Mouse (Mus musculus): ENCODE measurements at regions not wholly inside any gene's neighbourhood (a gene's known extent, or its start where the extent isn't known, plus 50 kb on each side); places are given as distances from the start of the nearest gene placed in this dataset.

DNA sequence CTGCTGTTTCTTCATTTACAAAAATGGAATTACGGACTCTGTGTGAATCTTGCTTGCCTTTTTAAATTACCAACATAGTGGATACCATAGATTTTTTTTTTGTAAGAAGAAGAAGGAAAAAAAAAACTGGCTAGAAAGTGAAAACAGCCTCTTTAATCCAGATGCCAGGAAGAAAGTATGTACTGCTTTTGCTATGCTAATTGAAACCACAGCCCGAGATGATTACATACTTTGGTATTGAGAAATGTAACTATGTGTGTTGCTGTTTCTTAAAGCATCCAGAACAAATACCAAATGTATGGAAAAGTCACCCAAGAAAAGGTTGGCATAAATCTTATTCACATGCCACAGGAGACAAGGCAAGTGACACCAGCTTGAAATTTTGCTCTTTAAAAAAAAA lies 93.2 kb upstream of the Nfe2l3 start:
- no peaks in the 10 kb centered on the region for H3K36me3 ChIP-seq (replicated peaks; ENCODE audit: control insufficient read depth, insufficient read depth, low read depth)
- H3K9me3 ChIP-seq (ENCODE audit: control insufficient read depth, low read length): no peaks in the 10 kb centered on the region
- no peak overlapping the region for H3K4me2 ChIP-seq (ENCODE audit: low read depth)
- DNase-seq (ENCODE audit: low read depth in 3 of 3, low spot score in 3 of 3): no peak
- no peak overlapping the region for H3K9ac ChIP-seq (replicated peaks)
- no peaks in the 10 kb centered on the region for H3K27me3 ChIP-seq (ENCODE audit: control insufficient read depth, insufficient read depth, low read length)
- H3K4me1 ChIP-seq (replicated peaks; ENCODE audit: control insufficient read depth in 2 of 2, insufficient read depth in 2 of 2, low read length in 1 of 2): no peaks in the 10 kb centered on the region
- TF ChIP-seq EP300 (IDR thresholded peaks at IDR 0.05; ENCODE audit: low read depth) (no peak), CTCF (IDR thresholded peaks at IDR 0.05; ENCODE audit: low read depth) (no peak)
- H3K4me3 ChIP-seq (ENCODE audit: insufficient read depth in 1 of 2, low read depth in 2 of 2, low read length in 2 of 2): no peak overlapping the region
- ATAC-seq (ENCODE audit: insufficient read depth): no peak
- 54% methylated on average over 2 of the region's 2 CpGs for WGBS (ENCODE audit: insufficient replicate concordance)
- H3K27ac ChIP-seq: no peak overlapping the region

- no peak for TF ChIP-seq CTCF (IDR thresholded peaks at IDR 0.05; ENCODE audit: low read depth)
- no peak for TF ChIP-seq EP300 (IDR thresholded peaks at IDR 0.05; ENCODE audit: low read depth)
- 68% methylated on average over 9 of the region's 9 CpGs for WGBS (ENCODE audit: insufficient replicate concordance)
- no peak overlapping the region for H3K4me2 ChIP-seq (ENCODE audit: low read depth)
- no peaks in the 10 kb centered on the region for H3K36me3 ChIP-seq (replicated peaks; ENCODE audit: control insufficient read depth, insufficient read depth, low read depth)
- no peaks in the 10 kb centered on the region for H3K27me3 ChIP-seq (ENCODE audit: control insufficient read depth, insufficient read depth, low read length)
- no peak overlapping the region for H3K27ac ChIP-seq
- H3K9ac ChIP-seq (replicated peaks): no peak overlapping the region
- no peaks in the 10 kb centered on the region for H3K4me1 ChIP-seq (replicated peaks; ENCODE audit: control insufficient read depth in 2 of 2, insufficient read depth in 2 of 2, low read length in 1 of 2)
- DNase-seq (ENCODE audit: low read depth in 3 of 3, low spot score in 3 of 3) (no peak), ATAC-seq (ENCODE audit: insufficient read depth) (no peak)
- no peaks in the 10 kb centered on the region for H3K9me3 ChIP-seq (ENCODE audit: control insufficient read depth, low read length)
- no peak overlapping the region for H3K4me3 ChIP-seq (ENCODE audit: insufficient read depth in 1 of 2, low read depth in 2 of 2, low read length in 2 of 2)
Measured at GRCm38 (mm10) chr6:51347721-51348120, 84.7 kb upstream of the Nfe2l3 start.

DNA sequence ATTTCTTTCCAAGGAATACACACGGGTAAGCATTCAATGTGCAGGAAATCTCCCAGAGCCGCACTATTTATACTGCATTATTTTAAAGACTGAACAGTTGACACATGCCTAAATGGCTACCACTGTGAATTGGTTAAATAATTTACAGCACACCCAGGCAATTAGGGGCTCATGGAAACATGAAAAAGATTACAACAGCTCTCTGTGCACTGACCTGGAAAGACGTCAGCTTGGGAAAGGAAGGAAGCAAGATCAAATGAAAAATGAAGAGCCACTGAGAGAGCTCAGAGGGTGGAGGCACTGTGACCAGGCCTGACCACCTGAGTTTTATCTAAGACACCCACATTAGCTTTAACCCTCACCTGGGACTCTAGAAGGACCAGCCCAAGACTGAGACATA lies 82.7 kb upstream of the Nfe2l3 start:
- no peak for ATAC-seq (ENCODE audit: insufficient read depth)
- Histone ChIP-seq H3K9ac (replicated peaks) (no peak overlapping the region), H3K36me3 (replicated peaks; ENCODE audit: control insufficient read depth, insufficient read depth, low read depth) (no peaks in the 10 kb centered on the region), H3K4me3 (ENCODE audit: insufficient read depth in 1 of 2, low read depth in 2 of 2, low read length in 2 of 2) (no peak overlapping the region), H3K27me3 (ENCODE audit: control insufficient read depth, insufficient read depth, low read length) (no peaks in the 10 kb centered on the region), H3K4me1 (replicated peaks; ENCODE audit: control insufficient read depth in 2 of 2, insufficient read depth in 2 of 2, low read length in 1 of 2) (no peaks in the 10 kb centered on the region), H3K4me2 (ENCODE audit: low read depth) (no peak overlapping the region), H3K9me3 (ENCODE audit: control insufficient read depth, low read length) (no peaks in the 10 kb centered on the region), H3K27ac (no peak overlapping the region)
- TF ChIP-seq CTCF (IDR thresholded peaks at IDR 0.05; ENCODE audit: low read depth): no peak
- TF ChIP-seq EP300 (IDR thresholded peaks at IDR 0.05; ENCODE audit: low read depth): no peak
- no peak for DNase-seq (ENCODE audit: low read depth in 3 of 3, low spot score in 3 of 3)
- 52% methylated on average over 3 of the region's 3 CpGs for WGBS (ENCODE audit: insufficient replicate concordance)

DNA sequence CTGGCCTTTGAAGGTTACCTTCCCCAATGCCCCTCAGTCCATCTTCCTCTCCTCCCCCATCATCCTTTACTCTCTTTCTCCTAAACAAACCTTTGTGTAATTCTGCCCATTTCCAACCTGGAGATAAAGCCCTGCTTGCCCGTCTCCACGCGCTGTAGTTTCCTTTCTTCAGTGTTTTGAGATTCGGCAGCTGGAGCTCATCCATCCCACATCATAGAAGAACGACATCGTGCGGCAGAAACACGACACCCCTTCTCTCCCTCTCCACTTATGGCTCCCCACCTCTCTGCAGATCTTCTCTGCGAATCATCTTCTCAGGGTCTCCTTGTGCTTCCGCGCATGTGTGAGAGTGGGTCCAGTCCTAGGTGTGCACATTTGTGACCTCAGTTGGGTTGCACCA lies 77.4 kb upstream of the Nfe2l3 start:
- no peak for TF ChIP-seq EP300 (IDR thresholded peaks at IDR 0.05; ENCODE audit: low read depth)
- no peak for TF ChIP-seq CTCF (IDR thresholded peaks at IDR 0.05; ENCODE audit: low read depth)
- Histone ChIP-seq H3K9ac (replicated peaks) (no peak overlapping the region), H3K27ac (no peak overlapping the region), H3K9me3 (ENCODE audit: control insufficient read depth, low read length) (no peaks in the 10 kb centered on the region), H3K4me3 (ENCODE audit: insufficient read depth in 1 of 2, low read depth in 2 of 2, low read length in 2 of 2) (no peak overlapping the region), H3K27me3 (ENCODE audit: control insufficient read depth, insufficient read depth, low read length) (no peaks in the 10 kb centered on the region), H3K4me2 (ENCODE audit: low read depth) (no peak overlapping the region), H3K36me3 (replicated peaks; ENCODE audit: control insufficient read depth, insufficient read depth, low read depth) (no peaks in the 10 kb centered on the region), H3K4me1 (replicated peaks; ENCODE audit: control insufficient read depth in 2 of 2, insufficient read depth in 2 of 2, low read length in 1 of 2) (no peaks in the 10 kb centered on the region)
- ATAC-seq (ENCODE audit: insufficient read depth) (no peak), DNase-seq (ENCODE audit: low read depth in 3 of 3, low spot score in 3 of 3) (no peak)
- WGBS (ENCODE audit: insufficient replicate concordance): 68% methylated on average over 11 of the region's 11 CpGs

DNA sequence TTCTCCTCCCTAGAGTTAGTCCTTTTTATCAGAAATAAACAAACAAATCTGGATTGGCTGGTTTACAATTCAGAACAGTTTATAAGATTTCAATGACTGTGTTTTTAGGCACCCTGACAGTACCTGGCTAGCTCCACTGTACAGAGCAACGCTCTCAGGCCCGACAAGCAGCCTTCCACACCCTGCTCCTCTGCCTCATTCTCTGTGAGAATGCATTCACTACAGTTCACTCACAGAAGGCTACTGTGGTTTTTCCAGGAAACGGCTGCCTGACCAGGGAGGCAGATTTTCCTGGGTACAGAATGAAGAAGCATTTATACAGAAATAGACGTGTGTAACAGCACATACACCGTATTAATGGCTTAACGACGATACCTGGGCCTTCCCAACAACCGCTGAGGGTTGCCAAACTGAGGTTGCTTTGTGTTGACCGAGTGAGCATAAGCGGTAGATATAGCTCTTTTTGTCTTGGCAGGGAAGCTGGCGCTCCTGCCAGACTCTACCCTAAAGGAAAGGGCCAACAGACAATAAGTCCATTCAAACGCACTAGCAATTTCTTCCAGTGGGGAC lies 70.8 kb upstream of the Nfe2l3 start:
- no peak overlapping the region for H3K4me2 ChIP-seq (ENCODE audit: low read depth)
- H3K27me3 ChIP-seq (ENCODE audit: control insufficient read depth, insufficient read depth, low read length): no peaks in the 10 kb centered on the region
- 32% methylated on average over 12 of the region's 12 CpGs for WGBS (ENCODE audit: insufficient replicate concordance)
- H3K9me3 ChIP-seq (ENCODE audit: control insufficient read depth, low read length): no peaks in the 10 kb centered on the region
- no peak overlapping the region for H3K27ac ChIP-seq
- peaks cover 0 to 3% of the 10 kb centered on the region in 2 experiments; a peak in 1 of 4 replicates for H3K4me1 ChIP-seq (replicated peaks; ENCODE audit: control insufficient read depth in 2 of 2, insufficient read depth in 2 of 2, low read length in 1 of 2)
- ATAC-seq (ENCODE audit: insufficient read depth) (no peak), DNase-seq (ENCODE audit: low read depth in 3 of 3, low spot score in 3 of 3) (no peak)
- H3K4me3 ChIP-seq (ENCODE audit: insufficient read depth in 1 of 2, low read depth in 2 of 2, low read length in 2 of 2): no peak overlapping the region
- no peaks in the 10 kb centered on the region for H3K36me3 ChIP-seq (replicated peaks; ENCODE audit: control insufficient read depth, insufficient read depth, low read depth)
- TF ChIP-seq EP300 (IDR thresholded peaks at IDR 0.05; ENCODE audit: low read depth): no peak
- TF ChIP-seq CTCF (IDR thresholded peaks at IDR 0.05; ENCODE audit: low read depth): no peak
- no peak overlapping the region for H3K9ac ChIP-seq (replicated peaks)

Data from liver, embryonic 14.5 days (tissue).